Mouse (Mus musculus): Measurements from ENCODE around the gene Rnf223.

The Rnf223 gene

GRCm38 (mm10) chr4:156130436-156130835 lies at the start of gene Rnf223:
TSS of gene Rnf223 (plus strand) at chr4:156130513.
- ChIA-PET POLR2A (interaction anchor here in 2 of 4 experiments (2.0 to 2.2 kb wide), 2 partner anchors 20 to 21 kb away, joined by 4 to 10 read pairs; partner anchors contain the start of gene 9430015G10Rik (in 2 of the 2)), CTCF (no interaction called here)

DNA sequence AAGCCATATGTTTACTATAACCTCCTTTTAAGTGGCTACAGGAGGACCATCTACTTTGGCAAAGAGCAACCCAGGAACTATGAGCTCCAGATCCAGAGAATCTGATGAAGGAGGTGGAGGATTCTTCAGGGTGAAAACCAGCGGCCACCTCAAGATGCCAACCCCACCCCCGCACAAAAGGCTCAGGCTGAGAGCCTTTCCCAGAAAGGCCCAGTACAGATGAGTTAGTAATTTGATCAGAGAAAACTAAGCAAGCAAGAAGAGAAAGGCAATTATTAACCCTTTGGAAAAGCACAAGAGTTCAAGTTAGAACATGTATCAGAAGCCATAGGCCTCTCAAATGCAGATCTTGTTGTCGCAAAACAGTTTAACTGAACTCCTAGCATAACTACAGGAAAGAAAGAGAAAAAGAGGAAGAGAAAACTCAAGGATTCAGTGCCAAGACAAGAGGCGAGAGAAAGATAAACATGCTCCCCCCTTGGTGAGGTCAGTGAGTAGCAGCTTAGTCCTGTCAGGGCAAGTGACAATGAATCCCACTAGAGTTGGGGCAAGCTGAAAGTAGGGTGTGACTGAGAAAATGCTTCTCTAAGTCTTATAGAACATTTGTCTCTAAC lies 47.6 kb upstream of the Rnf223 start:
- POLR2A ChIA-PET: interaction anchor here in 1 of 4 experiments (1.7 kb wide), 1 partner anchor 27 kb away, joined by 6 read pairs; the partner anchor contains the start of gene 9430015G10Rik

GRCm38 (mm10) chr4:156083348-156083747 lies 47.0 kb upstream of the Rnf223 start:
- CTCF ChIA-PET: no interaction called here

More for the DNA sequence above, 47.6 kb upstream of the Rnf223 start:
- CTCF ChIA-PET: interaction anchor here in 1 of 4 experiments (0.6 kb wide), 1 partner anchor 329 kb away, joined by 9 read pairs; no protein-coding TSS in a partner anchor

DNA sequence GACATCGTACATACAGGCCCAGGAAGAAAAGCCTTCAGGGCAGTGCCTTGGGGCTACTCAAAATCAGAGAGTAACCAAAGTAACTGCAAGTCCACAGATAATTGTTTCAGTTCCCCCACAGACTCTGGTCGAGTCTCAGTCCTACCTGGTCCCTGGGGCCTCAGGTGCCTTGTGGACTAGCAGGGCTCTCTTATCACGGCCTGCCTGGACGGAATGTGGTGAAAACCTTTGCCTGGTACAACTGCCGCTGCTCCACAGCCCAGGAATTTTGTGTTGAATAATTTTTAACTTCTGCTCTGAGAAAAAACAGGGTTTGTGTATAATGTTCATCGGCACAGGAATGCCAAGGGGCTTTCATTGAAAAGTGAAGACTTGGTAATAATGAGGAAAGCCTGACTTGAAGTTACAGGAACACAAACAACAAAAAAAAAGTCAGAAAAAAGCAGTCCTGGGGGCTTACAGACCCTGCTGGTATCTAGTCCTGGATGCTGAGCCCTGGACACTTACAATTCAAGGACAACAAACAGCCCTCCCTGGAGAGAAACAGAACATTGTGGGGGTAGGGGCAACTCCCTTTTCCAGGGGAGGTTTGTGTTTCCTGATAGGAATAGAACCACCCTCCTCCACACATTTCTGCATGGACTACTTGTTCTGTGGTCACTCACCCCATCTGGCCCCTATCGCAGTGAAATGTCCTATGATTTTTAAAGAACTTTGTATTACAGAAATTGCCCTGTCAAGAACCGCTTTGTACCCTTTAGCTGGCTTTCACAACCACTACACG lies 46.0 kb upstream of the Rnf223 start:
- POLR2A ChIA-PET: interaction anchor here in 2 of 4 experiments (0.6 to 1.7 kb wide), 2 partner anchors 25 to 116 kb away, joined by 5 to 6 read pairs; partner anchors contain the start of gene 9430015G10Rik (in 1 of the 2)
- CTCF ChIA-PET: no interaction called here

More at GRCm38 (mm10) chr4:156083348-156083747, 47.0 kb upstream of the Rnf223 start:
- POLR2A ChIA-PET: interaction anchor here in 2 of 4 experiments (0.6 to 1.7 kb wide), 2 partner anchors 26 to 115 kb away, joined by 5 to 6 read pairs; partner anchors contain the start of gene 9430015G10Rik (in 1 of the 2)

- POLR2A ChIA-PET: no interaction called here
Measured at GRCm38 (mm10) chr4:156085256-156085655, 45.1 kb upstream of the Rnf223 start.

DNA sequence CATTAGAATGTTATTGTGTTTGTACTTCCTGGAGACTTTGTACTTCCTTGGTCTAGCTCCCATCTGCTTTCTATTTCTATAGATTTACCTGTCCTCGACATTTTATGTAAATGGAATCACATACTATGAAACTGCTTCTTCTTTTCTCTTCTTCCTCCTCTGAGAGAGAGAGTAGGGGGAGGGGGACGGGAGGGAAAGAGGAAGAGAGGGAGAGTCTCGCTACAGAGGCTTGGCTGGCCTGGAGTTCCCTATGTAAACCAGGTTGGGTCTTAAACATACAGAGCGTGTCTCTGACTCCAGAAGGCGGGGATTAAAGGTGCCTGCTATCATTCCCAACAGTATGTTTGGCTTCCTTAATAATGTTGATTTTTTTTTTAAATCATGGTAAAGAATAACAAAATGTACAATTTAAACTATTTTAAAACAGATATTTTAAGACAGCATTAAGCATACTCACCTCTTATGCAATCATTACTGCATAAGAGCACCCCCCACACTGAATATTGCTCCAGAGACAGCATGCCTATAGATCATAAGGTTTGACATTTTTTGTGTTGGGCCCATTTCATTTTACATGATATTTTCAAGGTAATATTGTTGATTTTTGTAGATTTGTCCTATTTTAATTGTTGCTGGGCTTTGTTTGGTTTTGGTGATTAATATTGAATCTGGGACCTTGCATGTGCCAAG lies 42.8 kb upstream of the Rnf223 start:
- CTCF ChIA-PET: no interaction called here
- POLR2A ChIA-PET: no interaction called here

More at GRCm38 (mm10) chr4:156085256-156085655, 45.1 kb upstream of the Rnf223 start:
- CTCF ChIA-PET: no interaction called here

- CTCF ChIA-PET: interaction anchor here in 1 of 4 experiments (0.6 kb wide), 1 partner anchor 1071 kb away, joined by 3 read pairs; no protein-coding TSS in a partner anchor
- POLR2A ChIA-PET: interaction anchor here in 1 of 4 experiments (0.8 to 1.7 kb wide), 2 partner anchors 10 to 14 kb away, joined by 3 to 5 read pairs; no protein-coding TSS in a partner anchor
Measured at GRCm38 (mm10) chr4:156091236-156091635, 39.1 kb upstream of the Rnf223 start.

DNA sequence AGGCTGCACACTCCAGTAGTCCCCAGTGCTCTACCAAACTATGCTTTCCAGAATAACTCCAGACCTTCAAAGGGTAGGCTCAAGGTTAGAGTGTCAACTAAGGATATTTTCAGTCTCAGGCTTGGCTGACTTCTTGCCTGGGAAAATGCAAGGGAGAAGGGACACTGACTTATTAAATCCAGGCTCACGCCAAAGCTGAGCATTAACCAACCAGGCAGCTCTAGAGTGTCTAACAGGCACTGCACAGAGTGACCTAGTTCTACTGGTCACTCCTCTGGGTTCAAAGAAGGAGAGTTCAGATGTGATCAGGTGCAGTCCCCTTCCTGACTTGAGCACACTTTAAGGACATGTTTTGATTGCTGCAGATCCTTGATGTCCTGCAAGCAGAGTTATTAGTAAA lies 37.5 kb upstream of the Rnf223 start:
- ChIA-PET POLR2A (interaction anchor here in 2 of 4 experiments (0.5 to 1.7 kb wide), 3 partner anchors 9 to 16 kb away, joined by 4 to 5 read pairs (median 4); no protein-coding TSS in a partner anchor), CTCF (interaction anchor here in 1 of 4 experiments (0.6 kb wide), 1 partner anchor 463 kb away, joined by 4 read pairs; no protein-coding TSS in a partner anchor)

DNA sequence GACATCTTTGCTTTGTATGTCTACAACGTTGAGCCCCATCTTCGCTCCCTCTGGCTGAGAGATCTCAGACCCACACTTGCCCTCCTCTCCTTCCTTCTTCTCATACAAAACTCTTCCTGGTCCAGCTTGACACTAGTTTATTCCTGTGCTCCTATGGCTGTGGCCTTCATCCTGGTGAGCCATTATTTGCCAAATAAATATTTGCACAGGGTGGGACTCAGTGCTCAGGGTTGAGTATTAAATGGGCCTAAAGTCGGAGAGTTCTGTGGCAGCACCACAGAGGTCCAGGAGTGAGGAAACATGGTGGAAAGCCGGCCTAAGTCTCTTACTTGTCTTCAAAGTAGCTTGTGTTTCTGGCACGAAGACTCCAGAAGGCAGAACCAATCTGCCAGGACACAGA lies 36.6 kb upstream of the Rnf223 start:
- ChIA-PET POLR2A (no interaction called here), CTCF (no interaction called here)

DNA sequence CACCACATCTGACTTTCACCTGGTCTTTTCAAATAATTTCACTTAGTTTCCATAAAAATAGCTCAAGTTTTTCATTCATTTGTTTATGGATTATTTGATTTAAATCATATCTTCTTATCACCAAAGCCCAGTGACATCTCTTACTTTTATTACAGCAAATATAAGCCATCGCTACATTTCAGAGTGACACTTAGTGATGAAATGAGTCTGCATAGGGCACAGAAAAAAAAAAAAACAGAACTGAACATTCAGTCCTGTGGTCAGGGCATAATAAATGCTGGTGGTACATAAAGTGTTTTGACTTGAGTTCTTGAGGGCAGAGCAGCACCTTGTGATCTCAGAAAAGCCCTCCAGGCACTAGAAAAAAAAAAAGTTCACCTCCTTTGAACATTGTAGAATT lies 34.1 kb upstream of the Rnf223 start:
- ChIA-PET POLR2A (interaction anchor here in 2 of 4 experiments (1.3 to 2.7 kb wide), 2 partner anchors 13 kb away, joined by 3 to 39 read pairs; partner anchors contain the start of gene 9430015G10Rik (in 1 of the 2)), CTCF (interaction anchor here in 1 of 4 experiments (0.9 kb wide), 1 partner anchor 49 kb away, joined by 4 read pairs; no protein-coding TSS in a partner anchor)

DNA sequence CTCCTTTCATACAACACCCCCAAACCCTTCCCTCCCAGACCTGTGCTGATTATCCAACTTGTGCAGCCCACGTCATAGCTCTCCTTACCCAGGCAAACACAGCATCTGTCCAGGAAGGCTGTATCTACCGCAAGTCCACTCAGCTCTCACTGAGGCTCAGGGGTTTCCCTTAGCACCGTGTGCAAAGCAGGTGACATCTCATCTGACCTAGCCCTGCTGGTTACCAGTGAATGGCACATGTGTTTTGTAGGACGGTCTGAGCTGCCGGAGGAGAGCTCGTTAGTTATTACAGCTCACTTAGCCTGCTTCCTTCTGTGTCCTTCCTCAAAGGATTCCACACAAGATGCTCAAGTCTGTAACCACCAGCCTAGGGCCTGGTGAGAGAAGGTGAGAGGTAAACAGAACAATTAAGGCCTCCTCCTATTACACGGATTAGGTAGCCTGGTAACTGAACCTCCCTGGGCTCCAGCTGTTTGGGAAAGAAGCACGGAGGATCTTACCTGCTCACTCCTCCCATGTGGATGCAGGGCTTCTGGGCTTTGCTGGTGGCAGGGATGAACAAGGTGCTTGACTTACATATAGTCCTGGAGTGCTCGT lies 32.4 kb upstream of the Rnf223 start:
- ChIA-PET POLR2A (interaction anchor here in 3 of 4 experiments (0.7 to 2.7 kb wide), 10 partner anchors 8 to 104 kb away, joined by 3 to 39 read pairs (median 6); partner anchors contain the start of genes 9430015G10Rik (in 3 of the 3) and Ttll10 (in 1 of the 3)), CTCF (interaction anchor here in 3 of 4 experiments (0.6 to 2.3 kb wide), 4 partner anchors 9 to 64 kb away, joined by 3 to 9 read pairs (median 3); no protein-coding TSS in a partner anchor)

GRCm38 (mm10) chr4:156099427-156099826 lies 30.9 kb upstream of the Rnf223 start:
- ChIA-PET CTCF (no interaction called here), POLR2A (interaction anchor here in 1 of 4 experiments (1.7 kb wide), 1 partner anchor 10 kb away, joined by 8 read pairs; the partner anchor contains the start of gene 9430015G10Rik)

GRCm38 (mm10) chr4:156100501-156100900 lies 29.8 kb upstream of the Rnf223 start:
- ChIA-PET POLR2A (no interaction called here), CTCF (interaction anchor here in 1 of 4 experiments (0.5 kb wide), 1 partner anchor 605 kb away, joined by 3 read pairs; no protein-coding TSS in a partner anchor)

DNA sequence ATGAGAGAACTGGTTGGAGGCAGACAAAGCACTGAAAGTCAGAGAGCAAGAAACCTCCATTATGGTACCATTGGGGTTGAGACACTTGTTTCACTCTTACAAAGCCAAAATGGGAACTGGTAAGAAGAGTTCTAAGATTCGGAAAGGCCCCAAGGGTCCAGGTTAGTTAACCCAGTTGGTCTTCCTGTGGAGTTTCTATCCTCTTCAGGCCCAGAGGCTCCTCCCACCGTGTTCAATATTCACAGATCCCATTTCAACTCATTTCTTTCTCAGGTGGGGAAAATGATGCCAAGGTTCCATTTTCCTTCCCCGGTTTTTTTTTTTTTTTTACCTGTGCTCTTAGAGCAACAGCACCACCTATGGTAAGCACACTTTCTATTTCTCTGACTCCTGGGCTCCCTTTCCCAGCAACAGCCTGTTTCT lies 28.8 kb upstream of the Rnf223 start:
- CTCF ChIA-PET: interaction anchor here (0.6 to 1.0 kb wide), 12 partner anchors 24 to 528 kb away, joined by 3 to 9 read pairs (median 4); partner anchors contain the start of gene C1qtnf12 (in 1 of the 4)
- POLR2A ChIA-PET: interaction anchor here in 2 of 4 experiments (0.7 kb wide), 2 partner anchors 17 to 42 kb away, joined by 3 to 5 read pairs; no protein-coding TSS in a partner anchor

DNA sequence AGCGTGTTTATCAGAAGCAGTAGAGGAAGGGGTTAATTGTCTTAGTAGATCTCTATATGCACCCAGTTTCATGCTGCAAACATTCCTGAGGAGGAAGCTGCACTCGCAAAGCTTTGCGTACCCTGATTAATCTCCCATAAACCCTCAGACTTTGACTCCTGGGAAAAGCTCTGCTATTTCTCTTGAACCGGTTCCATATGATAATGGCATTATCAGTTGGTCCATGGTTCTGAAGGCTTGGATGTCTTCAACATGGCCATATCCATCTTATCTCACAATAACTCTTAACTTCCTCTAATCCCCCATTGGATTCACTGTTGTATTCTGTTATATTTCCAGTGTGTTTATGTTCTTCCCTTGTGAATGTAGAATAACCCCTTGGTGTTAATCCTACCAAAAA lies 27.0 kb upstream of the Rnf223 start:
- CTCF ChIA-PET: no interaction called here
- POLR2A ChIA-PET: interaction anchor here in 1 of 4 experiments (0.7 kb wide), 1 partner anchor 29 kb away, joined by 3 read pairs; no protein-coding TSS in a partner anchor

DNA sequence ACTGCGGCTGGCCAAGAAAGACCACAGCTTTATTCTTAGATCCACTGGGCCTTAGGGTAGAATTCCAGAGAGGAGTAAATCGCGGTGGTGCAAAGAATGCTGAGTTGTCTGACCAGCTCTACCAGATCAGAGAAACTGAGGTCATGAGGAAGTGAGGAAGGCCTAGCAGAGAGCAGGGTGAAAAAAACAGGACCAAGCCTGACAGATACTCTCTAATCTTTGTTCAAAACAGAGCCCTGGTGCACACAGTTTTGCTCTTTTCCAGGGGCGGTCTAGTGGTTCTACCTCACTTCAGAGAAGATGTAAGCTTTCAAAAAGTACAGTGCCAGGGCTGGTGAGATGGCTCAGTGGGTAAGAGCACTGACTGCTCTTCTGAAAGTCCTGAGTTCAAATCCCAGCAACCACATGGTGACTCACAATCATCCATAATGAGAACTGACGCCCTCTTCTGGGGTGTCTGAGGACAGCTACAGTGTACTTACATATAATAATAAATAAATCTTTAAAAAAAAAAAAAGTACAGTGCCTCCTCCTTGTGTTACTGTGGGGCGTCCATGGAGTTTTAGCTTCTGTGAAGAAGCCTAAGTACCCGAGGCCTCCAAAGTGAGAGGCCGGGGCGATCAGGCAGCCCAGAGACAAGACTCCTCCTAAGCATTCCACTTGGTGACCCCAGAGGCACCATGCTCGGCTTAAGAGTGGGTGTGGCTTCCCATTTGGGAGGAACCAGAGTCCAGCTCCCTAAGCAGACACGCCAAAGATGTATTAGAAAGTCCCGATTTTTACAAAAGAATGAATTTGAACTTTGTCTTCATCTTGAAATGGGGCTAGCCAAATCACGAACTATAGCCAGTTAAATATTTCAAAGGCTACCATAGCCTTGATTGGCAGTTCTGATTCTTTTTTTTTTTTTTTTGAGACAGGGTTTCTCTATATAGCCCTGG lies 21.4 kb upstream of the Rnf223 start:
- ChIA-PET CTCF (interaction anchor here in 3 of 4 experiments (0.6 to 2.5 kb wide), 9 partner anchors 13 to 275 kb away, joined by 3 to 7 read pairs (median 4); partner anchors contain the start of gene Ttll10 (in 1 of the 3)), POLR2A (interaction anchor here (0.7 to 4.7 kb wide), 76 partner anchors 10 to 744 kb away, joined by 3 to 39 read pairs (median 4); partner anchors contain the start of genes Noc2l (in 3 of the 4), Plekhn1 (in 2 of the 4), Ttll10 (in 2 of the 4) and Ube2j2 (in 2 of the 4))

Measured in embryonic stem cell, embryonic (primary cell).